Mouse (Mus musculus) adrenal gland, adult (tissue): ENCODE data around the gene Rab3b.

Experiments used
- DNase-seq, 2 experiments: peaks; one replicate each; pipeline ENCODE4 v3.0.0; 2022 to 2023; ENCODE audit warnings: low spot score in 1 of 2; ENCODE audit not compliant: inconsistent age in 2 of 2

The Rab3b gene

GRCm38 (mm10) chr4:108942986-108943720 is 64.3 kb downstream of the Rab3b start:
- no peak for DNase-seq

GRCm38 (mm10) chr4:108949168-108949567 is 70.3 kb downstream of the Rab3b start:
- no peak for DNase-seq

GRCm38 (mm10) chr4:108950201-108950600 is 71.3 kb downstream of the Rab3b start:
- no peak for DNase-seq

GRCm38 (mm10) chr4:108951663-108952062 is 72.8 kb downstream of the Rab3b start:
- no peak for DNase-seq

GRCm38 (mm10) chr4:108959696-108960095 is 80.8 kb downstream of the Rab3b start:
- no peak for DNase-seq

- DNase-seq: no peak
These were observed 82.0 kb downstream of the Rab3b start for GRCm38 (mm10) chr4:108960619-108961460.

GRCm38 (mm10) chr4:108963017-108963416 is 84.2 kb downstream of the Rab3b start:
- no peak for DNase-seq

GRCm38 (mm10) chr4:108969517-108969916 is 90.7 kb downstream of the Rab3b start:
- no peak for DNase-seq

GRCm38 (mm10) chr4:108971054-108971453 is 92.2 kb downstream of the Rab3b start:
- DNase-seq: peak in 1 of 2 experiments; percentile 31

GRCm38 (mm10) chr4:108976458-108977071 is 97.7 kb downstream of the Rab3b start:
- DNase-seq: peak; percentile 45 to 83

- peak in 1 of 2 experiments; percentile 45 for DNase-seq
These were observed 108.1 kb downstream of the Rab3b start for GRCm38 (mm10) chr4:108986833-108987472.

GRCm38 (mm10) chr4:108987473-108987842 is 108.6 kb downstream of the Rab3b start:
- no peak for DNase-seq

GRCm38 (mm10) chr4:108989430-108989829 is 110.6 kb downstream of the Rab3b start:
- DNase-seq: no peak

GRCm38 (mm10) chr4:108990032-108990431 is 111.2 kb downstream of the Rab3b start:
- no peak for DNase-seq

- no peak for DNase-seq
These were observed 111.7 kb downstream of the Rab3b start for GRCm38 (mm10) chr4:108990571-108990970.

- no peak for DNase-seq
These were observed 112.9 kb downstream of the Rab3b start for GRCm38 (mm10) chr4:108991811-108992210.
